Mouse (Mus musculus): ENCODE measurements around the gene Lcn8. TPM values are rescaled to one million over a fixed set of nuclear protein-coding genes. Genes with fewer than 3 reads are reported as not detected.

Lcn8 gene
- polyA plus RNA-seq, 1 experiment from 2014 or later = not detected

DNA sequence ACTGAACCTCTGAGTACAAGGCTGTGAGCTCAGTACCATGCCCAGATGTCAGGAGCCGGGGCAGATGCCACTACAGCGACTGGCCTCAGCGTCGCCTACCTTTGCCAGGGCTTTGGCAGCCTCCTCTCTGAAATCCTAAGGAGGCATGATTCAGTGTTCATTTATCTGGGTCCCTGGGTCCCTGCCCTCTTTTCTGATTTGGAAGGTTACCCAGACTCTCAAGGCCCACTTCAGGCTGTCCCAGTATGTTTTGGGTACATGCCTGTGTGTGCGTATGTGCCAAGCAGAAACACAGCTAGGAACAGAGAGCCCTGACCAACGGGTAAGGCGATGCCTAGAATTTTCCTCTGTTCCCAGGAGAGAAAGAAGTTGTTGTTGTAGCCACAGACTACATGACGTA is 7.4 kb downstream of the Lcn8 start:
- no peak overlapping the region for H3K9ac ChIP-seq (ENCODE audit: low read depth, low read length)
- H3K4me2 ChIP-seq (ENCODE audit: low read depth, low read length) = no peak overlapping the region
- no peak for ATAC-seq
- WGBS = 84% methylated on average over 8 of the region's 8 CpGs
- H3K27me3 ChIP-seq (replicated peaks; ENCODE audit: control insufficient read depth, insufficient read depth, low read length) = no peaks in the 10 kb centered on the region
- H3K4me1 ChIP-seq (ENCODE audit: control insufficient read depth, insufficient read depth, low read length) = no peaks in the 10 kb centered on the region
- no peaks in the 10 kb centered on the region for H3K9me3 ChIP-seq (ENCODE audit: control insufficient read depth, low read length)
- no peak overlapping the region for H3K27ac ChIP-seq (ENCODE audit: low read length)
- H3K4me3 ChIP-seq (ENCODE audit: low read length) = no peak overlapping the region
- no peaks in the 10 kb centered on the region for H3K36me3 ChIP-seq (ENCODE audit: control insufficient read depth, insufficient read depth, low read length)

- Histone ChIP-seq H3K4me2 (ENCODE audit: low read depth, low read length) (no peak overlapping the region), H3K36me3 (ENCODE audit: control insufficient read depth, insufficient read depth, low read length) (no peaks in the 10 kb centered on the region), H3K4me1 (ENCODE audit: control insufficient read depth, insufficient read depth, low read length) (no peaks in the 10 kb centered on the region), H3K4me3 (ENCODE audit: low read length) (no peak overlapping the region), H3K27ac (ENCODE audit: low read length) (no peak overlapping the region), H3K9me3 (ENCODE audit: control insufficient read depth, low read length) (no peaks in the 10 kb centered on the region), H3K9ac (ENCODE audit: low read depth, low read length) (no peak overlapping the region), H3K27me3 (replicated peaks; ENCODE audit: control insufficient read depth, insufficient read depth, low read length) (no peaks in the 10 kb centered on the region)
- WGBS = 86% methylated on average over 6 of the region's 6 CpGs
- ATAC-seq = no peak
Observed at GRCm38 (mm10) chr2:25661245-25661970, 8.5 kb downstream of the Lcn8 start.

DNA sequence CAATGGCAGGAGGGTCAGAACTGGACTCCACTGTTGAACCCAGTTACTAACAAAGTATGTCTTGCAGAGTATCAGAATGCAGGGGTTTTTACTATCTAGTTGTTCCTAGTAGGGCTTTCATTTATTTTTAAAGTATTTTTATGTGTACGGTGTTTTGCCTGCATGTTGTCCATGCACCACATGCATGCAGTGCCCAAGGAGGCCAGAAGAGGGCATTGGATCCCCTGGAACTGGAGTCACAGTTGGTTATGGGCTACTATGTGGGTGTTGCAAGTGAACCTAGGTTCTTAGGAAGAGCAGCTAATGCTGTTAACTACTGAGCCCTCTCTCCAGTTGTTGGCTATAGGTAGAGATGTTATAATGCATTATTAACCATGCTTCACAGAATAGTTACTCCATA is 10.6 kb downstream of the Lcn8 start:
- no peak for ATAC-seq
- no peak overlapping the region for H3K27ac ChIP-seq (ENCODE audit: low read length)
- no peak overlapping the region for H3K9ac ChIP-seq (ENCODE audit: low read depth, low read length)
- no peaks in the 10 kb centered on the region for H3K27me3 ChIP-seq (replicated peaks; ENCODE audit: control insufficient read depth, insufficient read depth, low read length)
- H3K4me3 ChIP-seq (ENCODE audit: low read length) = no peak overlapping the region
- no peak overlapping the region for H3K4me2 ChIP-seq (ENCODE audit: low read depth, low read length)
- H3K4me1 ChIP-seq (ENCODE audit: control insufficient read depth, insufficient read depth, low read length) = no peaks in the 10 kb centered on the region
- no peaks in the 10 kb centered on the region for H3K36me3 ChIP-seq (ENCODE audit: control insufficient read depth, insufficient read depth, low read length)
- H3K9me3 ChIP-seq (ENCODE audit: control insufficient read depth, low read length) = no peaks in the 10 kb centered on the region
- 60% methylated on average over 1 of the region's 1 CpGs for WGBS

GRCm38 (mm10) chr2:25664125-25664524 is 11.2 kb downstream of the Lcn8 start:
- H3K9me3 ChIP-seq (ENCODE audit: control insufficient read depth, low read length) = no peaks in the 10 kb centered on the region
- no peak for ATAC-seq
- H3K9ac ChIP-seq (ENCODE audit: low read depth, low read length) = no peak overlapping the region
- no peak overlapping the region for H3K27ac ChIP-seq (ENCODE audit: low read length)
- H3K4me3 ChIP-seq (ENCODE audit: low read length) = no peak overlapping the region
- WGBS = 88% methylated on average over 5 of the region's 5 CpGs
- H3K4me2 ChIP-seq (ENCODE audit: low read depth, low read length) = no peak overlapping the region
- H3K36me3 ChIP-seq (ENCODE audit: control insufficient read depth, insufficient read depth, low read length) = no peaks in the 10 kb centered on the region
- no peaks in the 10 kb centered on the region for H3K4me1 ChIP-seq (ENCODE audit: control insufficient read depth, insufficient read depth, low read length)
- no peaks in the 10 kb centered on the region for H3K27me3 ChIP-seq (replicated peaks; ENCODE audit: control insufficient read depth, insufficient read depth, low read length)

- H3K27me3 ChIP-seq (replicated peaks; ENCODE audit: control insufficient read depth, insufficient read depth, low read length) = no peaks in the 10 kb centered on the region
- H3K4me1 ChIP-seq (ENCODE audit: control insufficient read depth, insufficient read depth, low read length) = no peaks in the 10 kb centered on the region
- no peak overlapping the region for H3K4me3 ChIP-seq (ENCODE audit: low read length)
- no peak overlapping the region for H3K27ac ChIP-seq (ENCODE audit: low read length)
- no peak overlapping the region for H3K9ac ChIP-seq (ENCODE audit: low read depth, low read length)
- WGBS = 63% methylated on average over 1 of the region's 1 CpGs
- H3K4me2 ChIP-seq (ENCODE audit: low read depth, low read length) = no peak overlapping the region
- no peak for ATAC-seq
- H3K9me3 ChIP-seq (ENCODE audit: control insufficient read depth, low read length) = no peaks in the 10 kb centered on the region
- H3K36me3 ChIP-seq (ENCODE audit: control insufficient read depth, insufficient read depth, low read length) = no peaks in the 10 kb centered on the region
Observed at GRCm38 (mm10) chr2:25666516-25666915, 13.6 kb downstream of the Lcn8 start.

- Histone ChIP-seq H3K27me3 (replicated peaks; ENCODE audit: control insufficient read depth, insufficient read depth, low read length) (0 out of 2 replicates have a peak, but pooled peaks cover 2% of the 10 kb centered on the region), H3K27ac (ENCODE audit: low read length) (no peak within 1 kb of the TSS), H3K9ac (ENCODE audit: low read depth, low read length) (no peak within 1 kb of the TSS), H3K4me3 (ENCODE audit: low read length) (no peak within 1 kb of the TSS), H3K4me1 (ENCODE audit: control insufficient read depth, insufficient read depth, low read length) (no peaks in the 10 kb centered on the region), H3K36me3 (ENCODE audit: control insufficient read depth, insufficient read depth, low read length) (no peaks in the 10 kb centered on the region), H3K9me3 (ENCODE audit: control insufficient read depth, low read length) (no peaks in the 10 kb centered on the region), H3K4me2 (ENCODE audit: low read depth, low read length) (no peak within 1 kb of the TSS)
- ATAC-seq = no peak
- 89% methylated on average over 3 of the region's 3 CpGs for WGBS
Observed at GRCm38 (mm10) chr2:25676486-25676885, 23.6 kb downstream of the Lcn8 start, which contains the start of gene Lcn6. Gene Lcn6 (plus strand): TSS chr2:25676786.

- ATAC-seq = no peak
Observed at GRCm38 (mm10) chr2:25679559-25679958, 26.6 kb downstream of the Lcn8 start.

GRCm38 (mm10) chr2:25682426-25682825 is 29.5 kb downstream of the Lcn8 start, which contains the start of gene Lcn10:
Gene Lcn10 (plus strand): TSS chr2:25682726.
- no peak for ATAC-seq
- Histone ChIP-seq H3K27me3 (replicated peaks; ENCODE audit: control insufficient read depth, insufficient read depth, low read length) (0 out of 2 replicates have a peak, but pooled peaks cover 1% of the 10 kb centered on the region), H3K4me3 (ENCODE audit: low read length) (no peak within 1 kb of the TSS), H3K4me1 (ENCODE audit: control insufficient read depth, insufficient read depth, low read length) (no peaks in the 10 kb centered on the region), H3K9ac (ENCODE audit: low read depth, low read length) (no peak within 1 kb of the TSS), H3K27ac (ENCODE audit: low read length) (no peak within 1 kb of the TSS), H3K4me2 (ENCODE audit: low read depth, low read length) (no peak within 1 kb of the TSS), H3K9me3 (ENCODE audit: control insufficient read depth, low read length) (no peaks in the 10 kb centered on the region), H3K36me3 (ENCODE audit: control insufficient read depth, insufficient read depth, low read length) (no peaks in the 10 kb centered on the region)
- WGBS = 63% methylated on average over 2 of the region's 2 CpGs

More at GRCm38 (mm10) chr2:25679559-25679958, 26.6 kb downstream of the Lcn8 start:
- 78% methylated on average over 6 of the region's 6 CpGs for WGBS
- no peak overlapping the region for H3K27ac ChIP-seq (ENCODE audit: low read length)
- H3K36me3 ChIP-seq (ENCODE audit: control insufficient read depth, insufficient read depth, low read length) = no peaks in the 10 kb centered on the region
- no peak overlapping the region for H3K4me3 ChIP-seq (ENCODE audit: low read length)
- no peak overlapping the region for H3K4me2 ChIP-seq (ENCODE audit: low read depth, low read length)
- H3K27me3 ChIP-seq (replicated peaks; ENCODE audit: control insufficient read depth, insufficient read depth, low read length) = 0 out of 2 replicates have a peak, but pooled peaks cover 2% of the 10 kb centered on the region
- no peak overlapping the region for H3K9ac ChIP-seq (ENCODE audit: low read depth, low read length)
- no peaks in the 10 kb centered on the region for H3K9me3 ChIP-seq (ENCODE audit: control insufficient read depth, low read length)
- no peaks in the 10 kb centered on the region for H3K4me1 ChIP-seq (ENCODE audit: control insufficient read depth, insufficient read depth, low read length)

- H3K9ac ChIP-seq (ENCODE audit: low read depth, low read length) = no peak overlapping the region
- H3K27ac ChIP-seq (ENCODE audit: low read length) = no peak overlapping the region
- H3K4me3 ChIP-seq (ENCODE audit: low read length) = no peak overlapping the region
- 80% methylated on average over 4 of the region's 4 CpGs for WGBS
- H3K4me2 ChIP-seq (ENCODE audit: low read depth, low read length) = no peak overlapping the region
- no peaks in the 10 kb centered on the region for H3K27me3 ChIP-seq (replicated peaks; ENCODE audit: control insufficient read depth, insufficient read depth, low read length)
- no peaks in the 10 kb centered on the region for H3K9me3 ChIP-seq (ENCODE audit: control insufficient read depth, low read length)
- H3K4me1 ChIP-seq (ENCODE audit: control insufficient read depth, insufficient read depth, low read length) = no peaks in the 10 kb centered on the region
- no peaks in the 10 kb centered on the region for H3K36me3 ChIP-seq (ENCODE audit: control insufficient read depth, insufficient read depth, low read length)
- no peak for ATAC-seq
Observed at GRCm38 (mm10) chr2:25686941-25687340, 34.0 kb downstream of the Lcn8 start.

DNA sequence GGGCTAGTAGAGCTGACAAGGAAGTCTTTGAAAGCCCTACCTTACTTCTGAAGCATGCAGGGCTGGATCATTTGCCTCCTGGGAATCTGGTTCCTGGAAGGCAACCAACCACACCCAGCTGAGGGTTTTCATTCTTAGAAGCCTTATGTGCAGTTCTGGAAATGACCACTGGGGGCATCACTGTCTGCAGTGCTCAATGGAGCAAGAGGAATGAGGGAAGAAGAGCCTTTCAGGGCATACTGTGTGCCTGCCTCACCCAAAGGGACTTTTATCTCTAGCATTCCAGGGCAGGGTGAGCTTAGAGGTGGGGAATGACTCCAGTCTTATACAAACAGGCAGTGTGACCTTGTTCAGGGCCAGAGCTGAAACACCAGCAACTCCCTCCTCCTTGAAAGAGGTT is 41.7 kb downstream of the Lcn8 start:
- peak; percentile 79 for ATAC-seq

More for the DNA sequence above, 41.7 kb downstream of the Lcn8 start:
- Histone ChIP-seq H3K36me3 (ENCODE audit: control insufficient read depth, insufficient read depth, low read length) (no peaks in the 10 kb centered on the region), H3K4me2 (ENCODE audit: low read depth, low read length) (no peak overlapping the region), H3K9ac (ENCODE audit: low read depth, low read length) (no peak overlapping the region), H3K4me1 (ENCODE audit: control insufficient read depth, insufficient read depth, low read length) (no peaks in the 10 kb centered on the region), H3K27me3 (replicated peaks; ENCODE audit: control insufficient read depth, insufficient read depth, low read length) (no peaks in the 10 kb centered on the region), H3K9me3 (ENCODE audit: control insufficient read depth, low read length) (no peaks in the 10 kb centered on the region), H3K4me3 (ENCODE audit: low read length) (no peak overlapping the region), H3K27ac (ENCODE audit: low read length) (no peak overlapping the region)
